Comparison of ENCODE assay signal across 8 mouse cellular contexts in the genomic region with DNA sequence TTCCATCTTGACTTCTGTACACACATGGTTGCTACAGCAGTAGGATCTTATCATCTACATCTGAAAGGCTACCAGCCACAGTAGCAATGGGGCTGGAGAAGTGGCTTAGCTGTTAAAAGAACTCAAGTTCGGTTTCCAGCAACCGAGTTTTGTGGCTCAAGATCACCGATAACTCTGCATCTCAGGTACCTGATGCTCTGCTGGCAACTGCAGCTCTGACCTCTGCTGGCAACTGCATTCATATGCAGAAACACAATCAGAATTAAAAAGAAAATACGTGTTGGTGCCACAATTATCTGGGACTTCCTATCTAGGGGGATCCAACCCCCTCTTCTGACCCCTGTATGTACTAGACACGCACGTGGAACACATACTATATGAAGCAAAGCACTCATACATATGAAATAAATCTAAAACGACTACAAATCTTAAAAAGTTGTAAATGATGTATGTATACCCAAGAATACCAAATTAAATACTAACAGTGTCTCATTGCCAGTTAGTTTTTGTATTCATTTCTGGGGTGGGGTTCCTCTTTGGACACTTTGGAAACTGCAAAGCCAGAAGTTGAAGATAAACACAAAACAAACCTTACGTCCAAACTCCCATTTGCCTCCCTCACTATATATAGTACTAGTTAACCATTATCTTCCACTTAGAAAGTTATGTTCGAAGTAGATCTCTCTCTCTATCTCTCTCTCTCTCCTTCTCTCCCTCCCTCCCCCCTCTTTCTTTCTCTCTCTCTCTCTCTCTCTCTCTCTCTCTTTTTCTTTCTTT. TPM values are rescaled to one million over a fixed set of nuclear protein-coding genes. Genes with fewer than 3 reads are reported as not detected.
DNase-seq lines count a peak whose midpoint lies in the region; ATAC-seq and TF ChIP-seq lines count a peak whose summit lies in the region.

No protein-coding gene starts in this region.

- ATAC-seq in hindbrain, postnatal 0 days = no peak
- no peak for ATAC-seq in midbrain, embryonic 12.5 days (ENCODE audit: low FRiP score, low read depth)

- H3K36me3 ChIP-seq in spleen, adult 2 months (ENCODE audit: control insufficient read depth, insufficient read depth, low read length) = no peaks in the 10 kb centered on the region
- H3K36me3 ChIP-seq in hindbrain, postnatal 0 days (ENCODE audit: insufficient read depth, low read length) = no peaks in the 10 kb centered on the region
- 0 out of 2 replicates have a peak, but pooled peaks cover 2% of the 10 kb centered on the region for H3K36me3 ChIP-seq in midbrain, embryonic 12.5 days
- H3K36me3 ChIP-seq in thymus, adult 2 months (ENCODE audit: control insufficient read depth, insufficient read depth, low read length) = no peaks in the 10 kb centered on the region

- 12% methylated on average over 9 of the region's 9 CpGs for WGBS in spleen, adult 2 months
- WGBS in hindbrain, postnatal 0 days = 22% methylated on average over 9 of the region's 9 CpGs
- 31% methylated on average over 9 of the region's 9 CpGs for WGBS in midbrain, embryonic 12.5 days
- 11% methylated on average over 9 of the region's 9 CpGs for WGBS in thymus, adult 2 months

- TF ChIP-seq POLR2A in spleen, adult 2 months (IDR thresholded peaks at IDR 0.05; ENCODE audit: low read depth, low read length) = no peak
- no peak for TF ChIP-seq POLR2A in thymus, adult 2 months (IDR thresholded peaks at IDR 0.05; ENCODE audit: control insufficient read depth, extremely low read depth, insufficient read depth, low read length, poor library complexity)

- DNase-seq in spleen, adult 2 months (ENCODE audit: low read depth in 1 of 2, low spot score in 2 of 2) = peak; percentile 14
- DNase-seq in spleen, adult 12 weeks (ENCODE audit: low spot score) = no peak
- DNase-seq in c-Kit-positive CD71-positive TER-119-negative erythroid progenitor cells, embryonic 14.5 days (ENCODE audit: low read depth) = peak; percentile 22
- peak; percentile 18 for DNase-seq in hindbrain, postnatal 0 days (ENCODE audit: low spot score)
- DNase-seq in cerebellum, adult 9-11 months = no peak
- DNase-seq in cerebellum, adult 11-12 months = no peak
- DNase-seq in thymus, adult 2 months = no peak

- TF ChIP-seq CTCF in spleen, adult 2 months (IDR thresholded peaks at IDR 0.05; ENCODE audit: extremely low read depth, insufficient read depth, insufficient read length, insufficient replicate concordance) = peak; percentile 20; the same call in 1 of the 2 replicates
- peak; percentile 45 for TF ChIP-seq CTCF in hindbrain, postnatal 0 days (IDR thresholded peaks at IDR 0.05; ENCODE audit: low read depth)
- TF ChIP-seq CTCF in thymus, adult 2 months (IDR thresholded peaks at IDR 0.05; ENCODE audit: borderline replicate concordance, control insufficient read depth, extremely low read depth, insufficient read depth, low read length, poor library complexity) = no peak

- H3K4me1 ChIP-seq in spleen, adult 2 months (ENCODE audit: control insufficient read depth, insufficient read depth, insufficient read length) = no peaks in the 10 kb centered on the region; the same call in 1 of the 2 replicates
- 0 out of 2 replicates have a peak, but pooled peaks cover 3% of the 10 kb centered on the region for H3K4me1 ChIP-seq in hindbrain, postnatal 0 days (ENCODE audit: insufficient read depth, low read length)
- peaks cover 16% of the 10 kb centered on the region for H3K4me1 ChIP-seq in midbrain, embryonic 12.5 days
- peaks cover 6% of the 10 kb centered on the region for H3K4me1 ChIP-seq in thymus, adult 2 months (replicated peaks; ENCODE audit: control insufficient read depth, insufficient read depth, low read length)

- H3K27me3 ChIP-seq in spleen, adult 2 months (ENCODE audit: control insufficient read depth, insufficient read depth, low read length) = no peaks in the 10 kb centered on the region
- no peaks in the 10 kb centered on the region for H3K27me3 ChIP-seq in hindbrain, postnatal 0 days (ENCODE audit: insufficient read depth, low read length)
- no peaks in the 10 kb centered on the region for H3K27me3 ChIP-seq in midbrain, embryonic 12.5 days
- no peaks in the 10 kb centered on the region for H3K27me3 ChIP-seq in thymus, adult 2 months (ENCODE audit: control insufficient read depth, insufficient read depth, low read length)

- peak overlapping the region; percentile 45 for H3K4me2 ChIP-seq in hindbrain, postnatal 0 days (ENCODE audit: low read depth, low read length)
- H3K4me2 ChIP-seq in midbrain, embryonic 12.5 days (replicated peaks) = peak overlapping the region; percentile 62

- H3K27ac ChIP-seq in spleen, adult 2 months (ENCODE audit: insufficient read depth, low read length) = no peak overlapping the region
- H3K27ac ChIP-seq in hindbrain, postnatal 0 days = no peak overlapping the region
- no peak overlapping the region for H3K27ac ChIP-seq in midbrain, embryonic 12.5 days (replicated peaks)
- H3K27ac ChIP-seq in thymus, adult 2 months (ENCODE audit: control insufficient read depth, insufficient read depth, low read length) = no peak overlapping the region

- H3K9ac ChIP-seq in hindbrain, postnatal 0 days (replicated peaks; ENCODE audit: low read length) = no peak overlapping the region
- H3K9ac ChIP-seq in midbrain, embryonic 12.5 days (replicated peaks) = no peak overlapping the region

- no peaks in the 10 kb centered on the region for H3K9me3 ChIP-seq in hindbrain, postnatal 0 days (ENCODE audit: low read length)
- H3K9me3 ChIP-seq in midbrain, embryonic 12.5 days = no peaks in the 10 kb centered on the region

- H3K4me3 ChIP-seq in spleen, adult 2 months (ENCODE audit: extremely low read depth, insufficient read depth, insufficient read length) = peak overlapping the region; percentile 13; the same call in 1 of the 2 replicates
- H3K4me3 ChIP-seq in hindbrain, postnatal 0 days (ENCODE audit: low read length) = no peak overlapping the region
- no peak overlapping the region for H3K4me3 ChIP-seq in midbrain, embryonic 12.5 days
- no peak overlapping the region for H3K4me3 ChIP-seq in thymus, adult 2 months (ENCODE audit: control insufficient read depth, insufficient read depth, low read length)

RNA-seq across cellular contexts. Expression of a gene that starts 0.7 kb away (rescaled TPM):
- 21.4 and 29.2 TPM in 2 replicates for polyA plus RNA-seq in spleen, adult 2 months (2012; rRNA removed)
- 23.9 and 52.3 TPM in 2 replicates for total RNA-seq in hindbrain, postnatal 0 days (2014; rRNA removed)
- polyA plus RNA-seq in hindbrain, postnatal 0 days (2015; fragmentation: Nextera tagmentation; extraction: Ambion mirVana) = 58.2 and 62.2 TPM in 2 replicates
- polyA plus RNA-seq in midbrain, embryonic 12.5 days (2016; fragmentation: Nextera tagmentation; extraction: Ambion mirVana) = 64.8 and 68.2 TPM in 2 replicates
- 47.5 and 51.0 TPM in 2 replicates for polyA plus RNA-seq in thymus, adult 2 months (2012; rRNA removed)

Comparison
In these comparisons a context has a peak if more than half of its experiments do, and no peak if none do; other contexts are left out.
1. DNase-seq: peak in spleen, adult 2 months (2 of 2), c-Kit-positive CD71-positive TER-119-negative erythroid progenitor cells, embryonic 14.5 days (single experiment) and hindbrain, postnatal 0 days (single experiment); none in spleen, adult 12 weeks (single experiment), cerebellum, adult 9-11 months (single experiment), cerebellum, adult 11-12 months (single experiment) and thymus, adult 2 months (single experiment).